Mouse (Mus musculus) adrenal gland, postnatal 0 days (tissue): ENCODE results near the gene Fgd4. TPM values are rescaled to one million over a fixed set of nuclear protein-coding genes. Genes with fewer than 3 reads are reported as not detected.

Source experiments
- polyA plus RNA-seq: library from polyadenylated mRNA; unstranded; fragments of >200 nt; fragmentation: Nextera tagmentation; extraction: Ambion mirVana; gene quantifications from 2 replicates; pipeline ENCODE4 v1.2.1, GENCODE M21; 2015

Gene Fgd4
- 4.5 and 7.4 TPM in 2 replicates for polyA plus RNA-seq

GRCm38 (mm10) chr16:16600461-16600860, at the start of gene Fgd4:
Gene Fgd4 (minus strand): TSS chr16:16600549.

Other genes with a start within 250 kb of the Fgd4 start
- gene Dnm1l, start 241.6 kb downstream of the Fgd4 start, polyA plus RNA-seq = 37.1 and 38.6 TPM in 2 replicates
- not detected in 2 replicates for gene Olfr19, start 75.9 kb upstream of the Fgd4 start, polyA plus RNA-seq
- 0.32 and 0.40 TPM in 2 replicates for gene Spag6l, start 228.9 kb upstream of the Fgd4 start, polyA plus RNA-seq